Mouse (Mus musculus): ENCODE results near the gene Ppid.
"Not testable (repeated sequence)": the region's sequence is repeated elsewhere in the genome, so short reads cannot be mapped to it uniquely, and the experiment has no call there.

Ppid gene

GRCm38 (mm10) chr3:79572399-79572798 lies 18.7 kb upstream of the Ppid start:
- DNase-seq (ENCODE audit: low read depth, low spot score), result no peak

DNA sequence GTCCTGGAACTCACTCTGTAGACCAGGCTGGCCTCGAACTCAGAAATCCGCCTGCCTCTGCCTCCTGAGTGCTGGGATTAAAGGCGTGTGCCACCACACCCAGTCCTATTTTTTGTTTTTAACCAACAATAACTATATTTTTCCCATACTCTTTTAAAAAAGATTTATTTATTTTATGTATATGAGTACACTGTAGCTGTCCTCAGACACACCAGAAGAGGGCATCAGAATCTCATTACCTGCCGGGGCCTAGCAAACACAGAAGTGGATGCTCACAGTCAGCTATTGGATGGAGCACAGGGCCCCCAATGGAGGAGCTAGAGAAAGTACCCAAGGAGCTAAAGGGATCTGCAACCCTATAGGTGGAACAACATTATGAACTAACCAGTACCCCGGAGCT lies 17.8 kb upstream of the Ppid start:
- DNase-seq (ENCODE audit: low read depth, low spot score), result not testable (repeated sequence)

GRCm38 (mm10) chr3:79574336-79574735 lies 16.8 kb upstream of the Ppid start:
- no peak for DNase-seq (ENCODE audit: low read depth, low spot score)

DNA sequence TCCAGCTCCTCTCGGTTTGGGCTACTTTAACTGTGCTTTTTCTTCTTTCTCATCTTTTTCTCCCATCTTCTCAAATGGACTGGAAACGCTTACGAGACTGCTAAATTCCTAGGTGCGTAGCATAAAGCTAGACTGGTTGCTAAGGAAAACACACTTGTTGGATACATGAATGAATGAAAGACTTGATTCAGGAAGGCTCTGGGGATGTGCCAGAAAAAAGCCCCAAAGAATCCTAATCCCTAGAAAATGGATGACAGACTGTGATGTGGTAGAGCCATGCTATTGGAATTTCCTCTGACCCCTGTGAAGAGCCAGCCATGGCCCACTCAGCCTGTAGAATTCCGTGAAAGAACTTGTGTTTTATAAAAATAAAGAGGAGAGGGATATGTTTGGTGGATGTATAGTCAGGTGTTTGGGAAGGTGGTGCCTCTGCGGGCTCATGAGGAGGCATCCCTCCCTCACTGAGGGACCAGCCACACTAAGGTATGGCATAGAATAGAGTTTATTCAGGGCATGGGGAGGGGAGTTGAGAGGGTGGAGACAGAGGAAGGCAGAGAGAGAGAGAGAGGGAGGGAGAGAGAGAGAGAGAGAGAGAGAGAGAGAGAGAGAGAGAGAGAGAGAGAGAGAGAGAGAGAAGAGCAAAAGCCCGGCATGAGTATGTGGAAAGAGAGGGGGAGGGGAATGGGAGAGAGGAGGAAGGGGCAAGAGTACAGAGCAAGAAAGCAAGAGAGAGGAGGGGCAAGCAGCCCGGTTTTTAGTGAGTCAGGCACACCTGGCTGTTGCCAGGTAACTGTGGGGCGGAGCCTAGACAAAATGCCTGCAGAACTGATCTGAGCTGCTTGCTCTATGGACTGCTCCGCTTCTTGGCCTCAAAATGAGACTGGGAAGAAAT lies 15.3 kb upstream of the Ppid start:
- DNase-seq (ENCODE audit: low read depth, low spot score), result no peak

DNA sequence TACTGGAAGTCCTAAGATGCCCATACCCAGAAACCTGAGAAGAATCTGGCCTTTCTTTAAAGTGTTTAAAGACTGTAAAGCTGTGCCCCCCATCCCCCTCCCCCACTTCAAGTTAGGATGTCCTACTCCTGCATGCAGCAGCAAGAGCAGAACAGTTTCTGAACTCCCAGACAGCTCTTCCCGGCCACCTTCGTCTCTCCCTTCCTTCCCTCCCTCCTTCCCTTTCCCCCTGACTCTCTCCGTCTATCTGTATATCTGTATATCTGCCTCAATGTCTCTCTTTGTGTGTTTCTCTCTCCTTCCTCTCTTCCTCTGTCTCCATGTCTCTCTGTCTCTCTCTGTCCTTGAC lies 14.7 kb upstream of the Ppid start:
- no peak for DNase-seq (ENCODE audit: low read depth, low spot score)

GRCm38 (mm10) chr3:79576865-79577264 lies 14.3 kb upstream of the Ppid start:
- DNase-seq (ENCODE audit: low read depth, low spot score), result no peak

GRCm38 (mm10) chr3:79577606-79578005 lies 13.5 kb upstream of the Ppid start:
- DNase-seq (ENCODE audit: low read depth, low spot score), result no peak

DNA sequence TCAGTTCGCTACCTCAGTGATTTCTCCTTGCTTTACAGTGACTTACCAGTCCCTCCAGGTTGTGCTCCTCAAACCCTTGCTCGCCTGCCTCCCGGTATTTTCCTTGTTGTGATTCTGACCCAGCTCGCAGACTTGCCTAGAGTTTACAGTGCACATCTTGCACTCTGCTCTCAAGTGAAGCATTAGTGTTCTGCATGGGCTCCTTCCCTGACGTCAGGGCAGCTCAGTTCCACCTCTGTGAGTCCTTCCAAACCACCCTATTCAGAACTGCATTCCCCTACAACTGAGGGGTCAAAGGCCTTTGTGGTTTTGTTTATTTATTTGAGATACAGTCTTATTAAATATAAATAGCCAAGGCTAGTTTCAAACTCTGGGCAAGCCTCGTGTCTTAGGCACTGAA lies 13.0 kb upstream of the Ppid start:
- no peak for DNase-seq (ENCODE audit: low read depth, low spot score)

DNA sequence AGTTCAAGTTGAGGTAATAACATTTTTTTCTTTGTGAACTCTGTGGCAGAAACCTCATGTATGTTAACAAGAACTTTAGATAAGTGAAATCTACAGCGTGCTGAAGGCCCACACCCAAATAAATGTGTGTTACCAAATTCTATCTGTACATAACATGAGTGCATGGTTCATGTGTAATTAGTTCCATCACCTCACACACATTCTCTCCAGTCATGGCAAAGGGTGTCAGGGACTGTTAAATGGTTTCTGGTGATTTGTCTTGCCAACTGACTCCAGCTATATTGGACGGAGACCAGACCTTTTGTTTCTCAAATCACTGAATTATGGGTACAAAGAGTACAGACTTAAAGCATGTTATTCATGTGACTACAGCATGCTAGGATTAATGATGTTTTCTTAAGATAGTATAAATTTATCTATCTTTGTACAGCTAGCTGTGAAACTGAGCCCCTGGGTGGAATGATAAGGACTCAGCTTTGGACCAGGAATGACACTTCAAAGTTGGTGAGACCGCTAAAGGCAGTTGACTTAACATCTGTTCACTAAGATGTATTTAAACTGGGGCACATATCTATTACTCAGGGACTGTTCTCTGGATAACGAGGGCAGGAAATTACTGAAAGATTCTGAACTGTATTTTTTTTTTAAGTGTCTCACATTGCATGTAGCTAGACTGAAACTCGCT lies 11.1 kb upstream of the Ppid start:
- DNase-seq (ENCODE audit: low read depth, low spot score), result no peak

DNA sequence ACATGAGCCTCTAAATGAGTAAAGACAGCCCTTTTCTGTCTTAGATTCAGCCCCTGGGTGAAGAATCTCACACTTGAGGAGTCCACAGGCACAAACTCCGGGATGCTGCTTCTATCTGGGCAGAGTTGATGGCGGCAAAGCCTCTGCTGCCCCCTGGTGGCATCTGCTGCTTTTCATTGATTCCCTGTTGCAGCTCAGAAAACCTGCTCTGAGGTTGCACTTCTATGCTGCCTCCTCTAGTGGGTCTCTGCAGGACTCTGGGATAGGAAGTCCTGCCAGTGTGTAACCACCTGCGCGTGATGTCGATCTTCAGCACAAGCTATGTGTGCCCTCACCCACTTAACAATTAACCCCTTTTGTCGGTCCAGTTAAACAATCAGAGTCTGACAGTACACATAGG lies 4.3 kb upstream of the Ppid start:
- DNase-seq (ENCODE audit: low read depth, low spot score), result peak; percentile 69

- DNase-seq (ENCODE audit: low read depth, low spot score), result no peak
Measured at GRCm38 (mm10) chr3:79589671-79590070, 1.5 kb upstream of the Ppid start.

- no peak for DNase-seq (ENCODE audit: low read depth, low spot score)
Measured at GRCm38 (mm10) chr3:79591793-79592471, 790 bp downstream of the Ppid start.

- no peak for DNase-seq (ENCODE audit: low read depth, low spot score)
Measured at GRCm38 (mm10) chr3:79595468-79595867, 4.3 kb downstream of the Ppid start.

DNA sequence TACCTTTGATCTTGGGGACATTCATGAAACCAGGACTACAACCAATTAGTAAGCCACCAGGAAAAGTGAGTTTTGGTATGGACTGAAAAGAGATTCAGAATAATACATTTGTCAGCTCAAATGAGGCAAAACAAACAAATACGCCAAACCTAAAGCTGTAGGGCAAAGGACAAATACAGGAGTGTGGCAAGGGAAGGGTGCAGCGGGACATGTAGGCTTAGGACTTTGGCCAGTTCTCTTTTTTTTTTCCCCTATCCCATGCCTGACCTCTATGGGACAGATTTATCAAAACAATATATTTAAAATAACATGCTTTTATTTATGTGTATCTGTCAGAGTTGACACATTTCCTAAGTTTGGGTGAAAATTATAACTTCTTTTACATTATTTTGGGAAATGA lies 18.7 kb downstream of the Ppid start:
- no peak for DNase-seq (ENCODE audit: low read depth, low spot score)

DNA sequence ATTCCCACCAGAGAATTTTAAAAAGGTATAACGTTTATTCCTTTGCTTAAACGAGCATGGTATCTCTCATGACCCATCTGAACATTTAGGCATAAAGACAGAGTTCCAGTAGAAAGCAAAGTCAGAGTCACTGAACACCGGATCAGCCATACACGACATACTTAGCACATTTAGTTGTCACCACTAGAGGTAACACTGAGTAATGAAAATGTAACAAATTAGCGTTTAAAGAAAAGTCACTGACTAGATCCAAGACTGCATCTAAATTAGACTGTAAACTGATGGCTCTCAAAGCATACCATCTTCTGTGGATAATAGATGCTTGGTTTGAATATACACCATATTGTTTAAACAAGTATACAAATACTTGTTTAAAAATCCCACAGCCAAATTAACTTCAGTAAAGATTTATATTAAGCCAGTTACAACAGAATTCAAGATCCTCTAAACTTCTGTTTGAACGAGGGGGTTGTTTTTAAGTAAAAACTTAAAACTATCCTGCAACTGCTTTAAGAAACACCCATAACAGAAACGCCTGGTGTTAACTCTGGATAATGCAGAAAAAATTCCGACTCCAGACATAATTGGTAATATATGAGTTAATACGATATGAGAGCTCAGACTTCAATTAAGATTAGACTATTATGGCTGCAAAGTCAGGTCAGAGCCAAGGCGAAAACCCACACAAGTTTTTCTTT lies 36.5 kb downstream of the Ppid start:
- no peak for DNase-seq (ENCODE audit: low read depth, low spot score)

- DNase-seq (ENCODE audit: low read depth, low spot score), result no peak
Measured at GRCm38 (mm10) chr3:79628182-79628560, 37.0 kb downstream of the Ppid start.

DNA sequence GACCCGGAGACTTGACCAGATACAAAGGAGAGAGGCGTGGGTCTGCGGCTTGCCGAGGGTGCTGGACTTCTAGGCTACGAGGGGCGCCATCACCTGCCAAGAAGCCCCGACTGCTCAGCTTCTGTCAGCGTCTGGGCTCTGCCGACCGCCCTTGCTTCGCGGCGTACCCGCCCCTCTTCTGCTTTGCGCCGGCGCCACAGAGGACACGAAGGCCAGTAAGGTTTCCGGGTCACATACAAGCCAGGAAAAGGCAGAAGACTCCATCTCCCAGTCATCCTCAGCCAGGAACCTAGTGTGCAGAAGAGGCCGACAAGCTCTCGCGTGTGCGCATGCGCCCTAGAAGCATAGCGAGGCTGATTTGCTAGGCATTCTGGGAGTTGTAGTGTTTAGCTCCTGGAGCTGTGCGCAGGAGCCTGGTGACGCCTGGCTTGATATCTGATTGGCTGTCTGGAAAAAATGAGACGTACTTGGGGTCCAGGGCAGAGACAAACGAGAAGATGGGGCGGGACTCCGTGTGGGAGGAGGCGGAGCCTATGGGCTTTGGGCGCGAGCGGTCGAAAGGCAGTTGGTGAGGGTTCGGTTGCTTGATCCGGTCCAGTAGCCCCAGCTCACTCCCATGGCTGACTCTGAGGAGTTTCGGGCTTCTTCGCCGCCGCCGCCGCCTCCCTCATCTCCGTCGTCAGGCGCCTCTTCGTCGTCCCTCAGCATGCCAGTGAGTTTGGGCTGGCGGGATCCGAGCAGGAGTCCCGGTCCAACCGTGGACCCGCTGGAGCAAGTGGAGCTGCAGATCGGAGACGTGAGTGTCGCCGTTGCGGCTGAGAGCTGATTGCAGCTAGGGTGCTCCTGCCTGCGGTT lies 37.6 kb downstream of the Ppid start, which contains the start of gene 4930579G24Rik:
TSS of gene 4930579G24Rik (plus strand) at position 519 of the 855 bp plus-strand sequence.
- DNase-seq (ENCODE audit: low read depth, low spot score), result peak; percentile 99

DNA sequence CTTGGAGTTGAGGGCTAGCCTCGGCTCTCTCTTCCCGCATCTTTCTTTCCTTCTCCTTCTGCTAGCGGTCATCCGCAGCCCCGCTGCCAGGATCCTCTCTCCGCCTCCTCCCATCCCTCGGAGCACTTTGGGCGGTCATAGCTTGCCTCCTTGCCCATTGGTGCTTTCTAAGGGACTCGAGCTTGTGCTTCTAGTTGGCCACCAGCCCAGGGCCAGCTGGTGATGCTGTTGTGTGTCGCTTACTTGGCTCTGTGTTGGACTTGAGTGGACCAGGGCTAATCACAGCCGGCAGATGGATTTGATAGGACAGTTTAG lies 38.2 kb downstream of the Ppid start, which contains the start of gene Etfdh:
TSS of gene Etfdh (minus strand) at position 85 of the 315 bp plus-strand sequence.
- DNase-seq (ENCODE audit: low read depth, low spot score), result no peak

- DNase-seq (ENCODE audit: low read depth, low spot score), result no peak
Measured at GRCm38 (mm10) chr3:79652129-79652528, 61.0 kb downstream of the Ppid start.

Data from retina, adult 2 months (tissue).